Mouse (Mus musculus): ENCODE measurements around the gene Nf1.

- TF ChIP-seq USF1 (IDR thresholded peaks at IDR 0.05; ENCODE audit: low read depth) (no peak), CTCF (IDR thresholded peaks at IDR 0.05; ENCODE audit: control insufficient read depth, insufficient read depth, insufficient read length) (no peak), CEBPB (IDR thresholded peaks at IDR 0.05; ENCODE audit: low read depth) (no peak), MYOD1 (IDR thresholded peaks at IDR 0.05; ENCODE audit: control insufficient read depth, insufficient read length, low read depth) (no peak), MYOG (IDR thresholded peaks at IDR 0.05; ENCODE audit: control insufficient read depth, extremely low read depth, insufficient read length) (no peak), MAX (IDR thresholded peaks at IDR 0.05) (no peak)
Observed at GRCm38 (mm10) chr11:79293025-79293424, 46.5 kb upstream of the Nf1 start.
